ENCODE assay signal across 9 mouse cellular contexts in the genomic region with DNA sequence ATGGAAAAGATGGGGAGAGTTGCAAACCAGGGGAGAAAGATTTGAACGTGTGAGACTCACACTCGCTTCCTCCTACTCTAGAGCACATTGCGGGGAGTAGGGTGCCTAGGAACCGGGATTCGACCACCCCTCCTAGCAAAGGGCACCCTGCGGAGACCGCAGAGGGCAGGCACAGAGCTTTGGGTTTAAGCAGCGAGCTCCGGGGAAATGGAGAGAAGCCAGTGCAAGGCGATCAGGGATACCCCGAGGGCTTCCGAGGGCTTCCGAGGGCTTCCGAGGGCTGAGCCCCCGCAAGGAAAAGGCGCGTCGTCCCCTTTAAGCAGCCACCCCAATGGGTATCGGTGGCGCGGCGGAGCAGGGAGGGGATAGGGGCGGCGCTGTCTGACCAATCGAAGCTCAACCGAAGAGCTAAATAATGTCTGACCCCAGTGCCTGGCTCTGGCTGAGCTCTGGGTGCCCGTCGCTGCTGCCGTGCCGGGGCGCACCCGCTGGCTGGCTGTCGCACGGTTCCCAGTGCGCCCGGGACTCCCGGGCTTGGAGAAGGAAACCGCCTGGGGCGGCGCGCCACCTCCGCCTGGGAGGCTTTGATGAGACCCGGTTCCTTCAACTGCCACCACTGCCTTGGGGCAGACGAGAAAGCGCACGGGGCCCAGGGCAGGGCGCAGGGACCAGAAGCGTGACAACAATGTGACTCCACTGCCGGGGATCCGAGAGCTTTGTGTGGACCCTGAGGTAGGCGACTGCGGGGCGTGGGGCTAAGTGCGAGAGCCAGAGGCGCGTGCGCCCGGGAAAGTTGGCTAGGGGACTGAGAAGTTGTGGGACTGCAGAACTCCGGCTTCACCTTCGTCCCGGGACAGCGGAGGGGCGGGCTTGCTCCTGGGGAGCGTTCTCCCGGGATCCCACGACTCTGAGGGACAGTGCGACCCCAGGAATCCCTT. TPM values are rescaled to one million over a fixed set of nuclear protein-coding genes. Genes with fewer than 3 reads are reported as not detected.
A peak's percentile ranks its signal among the peaks of the same experiment; 100 is the strongest.
DNase-seq lines count a peak whose midpoint lies in the region; ATAC-seq and TF ChIP-seq lines count a peak whose summit lies in the region.
"Had no signal": no experiment of that assay in that cellular context is flagged by ENCODE, and none has a peak within 500 bp of the region (broad histone marks: within the 10 kb centered on the region; RNA-seq: fewer than 3 reads in every experiment).

No protein-coding gene starts in this region.

- no peaks in the 10 kb centered on the region for H3K36me3 ChIP-seq in liver, embryonic 13.5 days
- H3K36me3 ChIP-seq in neural tube, embryonic 12.5 days, result no peaks in the 10 kb centered on the region
- H3K36me3 ChIP-seq in thymus, adult 2 months (ENCODE audit: control insufficient read depth, insufficient read depth, low read length), result no peaks in the 10 kb centered on the region

- peak; percentile 39 to 53 for DNase-seq in left cerebral cortex, adult 18-20 months (ENCODE audit: low spot score in 2 of 2)
- DNase-seq in left cerebral cortex, adult 11 months (ENCODE audit: low spot score), result no peak
- peak; percentile 70 to 77 for DNase-seq in cerebellum, postnatal 25 days
- DNase-seq in heart, adult 8-10 months (ENCODE audit: low spot score), result peak; percentile 37
- peak; percentile 44 to 67 for DNase-seq in kidney, adult 8-10 months
- DNase-seq in liver, embryonic 13.5 days, result no peak
- no peak for DNase-seq in thymus, adult 2 months

- no peak overlapping the region; the same call in 1 of the 2 replicates for H3K9ac ChIP-seq in liver, embryonic 13.5 days
- peak overlapping the region; percentile 55 for H3K9ac ChIP-seq in neural tube, embryonic 12.5 days

- no peaks in the 10 kb centered on the region for H3K4me1 ChIP-seq in liver, embryonic 13.5 days (replicated peaks)
- peaks cover 21% of the 10 kb centered on the region for H3K4me1 ChIP-seq in neural tube, embryonic 12.5 days
- H3K4me1 ChIP-seq in thymus, adult 2 months (replicated peaks; ENCODE audit: control insufficient read depth, insufficient read depth, low read length), result no peaks in the 10 kb centered on the region

- peak overlapping the region; percentile 59 for H3K4me2 ChIP-seq in liver, embryonic 13.5 days
- H3K4me2 ChIP-seq in neural tube, embryonic 12.5 days (replicated peaks), result peak overlapping the region; percentile 92

- H3K4me3 ChIP-seq in liver, embryonic 13.5 days (replicated peaks), result peak overlapping the region; percentile 46
- H3K4me3 ChIP-seq in neural tube, embryonic 12.5 days, result peak overlapping the region; percentile 46
- no peak overlapping the region for H3K4me3 ChIP-seq in thymus, adult 2 months (ENCODE audit: control insufficient read depth, insufficient read depth, low read length)

- ATAC-seq in liver, embryonic 13.5 days (ENCODE audit: low read depth), result peak; percentile 59; the same call in 1 of the 2 replicates
- peak; percentile 78 for ATAC-seq in neural tube, embryonic 12.5 days (ENCODE audit: low FRiP score, low read depth)

- no peaks in the 10 kb centered on the region for H3K9me3 ChIP-seq in liver, embryonic 13.5 days (replicated peaks)
- H3K9me3 ChIP-seq in neural tube, embryonic 12.5 days, result no peaks in the 10 kb centered on the region

- H3K27me3 ChIP-seq in liver, embryonic 13.5 days, result peaks cover 43% of the 10 kb centered on the region
- peaks cover 12% of the 10 kb centered on the region; the same call in 1 of the 2 replicates for H3K27me3 ChIP-seq in neural tube, embryonic 12.5 days (replicated peaks)
- H3K27me3 ChIP-seq in thymus, adult 2 months (ENCODE audit: control insufficient read depth, insufficient read depth, low read length), result no peaks in the 10 kb centered on the region; the same call in 1 of the 2 replicates

- whole genome bisulfite sequencing in liver, embryonic 13.5 days (ENCODE audit: insufficient replicate concordance), result 2% methylated on average over 65 of the region's 67 CpGs
- WGBS in neural tube, embryonic 12.5 days, result under 1% methylated on average over 67 of the region's 67 CpGs
- 6% methylated on average over 67 of the region's 67 CpGs for WGBS in thymus, adult 2 months

- TF ChIP-seq POLR2A in thymus, adult 2 months (IDR thresholded peaks at IDR 0.05; ENCODE audit: control insufficient read depth, extremely low read depth, insufficient read depth, low read length, poor library complexity), result no peak

- no peak for TF ChIP-seq CTCF in thymus, adult 2 months (IDR thresholded peaks at IDR 0.05; ENCODE audit: borderline replicate concordance, control insufficient read depth, extremely low read depth, insufficient read depth, low read length, poor library complexity)

- no peak overlapping the region for H3K27ac ChIP-seq in liver, embryonic 13.5 days
- no peak overlapping the region for H3K27ac ChIP-seq in neural tube, embryonic 12.5 days
- H3K27ac ChIP-seq in thymus, adult 2 months (ENCODE audit: control insufficient read depth, insufficient read depth, low read length), result no peak overlapping the region

RNA-seq across cellular contexts. Expression of a gene that starts 18.9 kb away (rescaled TPM):
- total RNA-seq in left cerebral cortex, adult 18-20 months (2021), result 10 to 100 TPM; 30.0 to 40.0 TPM
- 1 to 10 TPM; 4.2 to 8.0 (median 6.2) TPM for total RNA-seq in heart, adult 8-10 months (2022)
- polyA plus RNA-seq in liver, embryonic 13.5 days (2015; fragmentation: Nextera tagmentation; extraction: Ambion mirVana), result 0.16 and 0.20 TPM in 2 replicates
- polyA plus RNA-seq in neural tube, embryonic 12.5 days (2016; fragmentation: Nextera tagmentation; extraction: Ambion mirVana), result 1.9 and 2.7 TPM in 2 replicates
- 0.17 and 0.24 TPM in 2 replicates for polyA plus RNA-seq in thymus, adult 2 months (2012; rRNA removed)
- total RNA-seq: MEL had no signal

Comparison
In these comparisons a context has a peak if more than half of its experiments do, and no peak if none do; other contexts are left out.
1. DNase-seq: peak in left cerebral cortex, adult 18-20 months (2 of 2), cerebellum, postnatal 25 days (2 of 2), heart, adult 8-10 months (single experiment) and kidney, adult 8-10 months (2 of 2); none in left cerebral cortex, adult 11 months (single experiment), liver, embryonic 13.5 days (single experiment) and thymus, adult 2 months (single experiment).